Mouse (Mus musculus) frontal cortex, postnatal 25 days (tissue): ENCODE data around the gene Npas3.

Experiments
- DNase-seq, 2 experiments: peaks; one replicate each; pipeline ENCODE4 v3.0.0; 2022; ENCODE audit warnings: low spot score in 2 of 2

The Npas3 gene

GRCm38 (mm10) chr12:53587691-53588504 is 339.4 kb downstream of the Npas3 start:
- peak in 1 of 2 experiments; percentile 14 for DNase-seq

- no peak for DNase-seq
These were observed 341.0 kb downstream of the Npas3 start for GRCm38 (mm10) chr12:53589446-53589961.

GRCm38 (mm10) chr12:53605661-53606060 is 357.2 kb downstream of the Npas3 start:
- no peak for DNase-seq

GRCm38 (mm10) chr12:53612120-53612519 is 363.6 kb downstream of the Npas3 start:
- DNase-seq = no peak

GRCm38 (mm10) chr12:53621271-53621670 is 372.8 kb downstream of the Npas3 start:
- no peak for DNase-seq

GRCm38 (mm10) chr12:53623793-53624192 is 375.3 kb downstream of the Npas3 start:
- DNase-seq = no peak

- DNase-seq = no peak
These were observed 376.0 kb downstream of the Npas3 start for GRCm38 (mm10) chr12:53624379-53625021.

GRCm38 (mm10) chr12:53629483-53630120 is 381.1 kb downstream of the Npas3 start:
- DNase-seq = no peak

- DNase-seq = no peak
These were observed 382.1 kb downstream of the Npas3 start for GRCm38 (mm10) chr12:53630607-53631006.

- DNase-seq = no peak
These were observed 383.0 kb downstream of the Npas3 start for GRCm38 (mm10) chr12:53631315-53632106.

- DNase-seq = no peak
These were observed 390.1 kb downstream of the Npas3 start for GRCm38 (mm10) chr12:53638571-53638970.

- DNase-seq = no peak
These were observed 398.8 kb downstream of the Npas3 start for GRCm38 (mm10) chr12:53647282-53647681.

GRCm38 (mm10) chr12:53656301-53656700 is 407.8 kb downstream of the Npas3 start:
- no peak for DNase-seq

- no peak for DNase-seq
These were observed 415.6 kb downstream of the Npas3 start for GRCm38 (mm10) chr12:53664084-53664483.

- no peak for DNase-seq
These were observed 423.4 kb downstream of the Npas3 start for GRCm38 (mm10) chr12:53671846-53672245.

- no peak for DNase-seq
These were observed 428.7 kb downstream of the Npas3 start for GRCm38 (mm10) chr12:53677091-53677630.

- no peak for DNase-seq
These were observed 429.7 kb downstream of the Npas3 start for GRCm38 (mm10) chr12:53678166-53678565.

GRCm38 (mm10) chr12:53679161-53679560 is 430.7 kb downstream of the Npas3 start:
- DNase-seq = no peak

- no peak for DNase-seq
These were observed 432.0 kb downstream of the Npas3 start for GRCm38 (mm10) chr12:53680501-53680900.

- no peak for DNase-seq
These were observed 433.6 kb downstream of the Npas3 start for GRCm38 (mm10) chr12:53682036-53682435.

- DNase-seq = no peak
These were observed 444.0 kb downstream of the Npas3 start for GRCm38 (mm10) chr12:53692471-53692870.
